Mouse (Mus musculus) kidney, postnatal 25 days (tissue): ENCODE measurements around the gene H2-Q2.
A peak's percentile ranks its signal among the peaks of the same experiment; 100 is the strongest.
"Not testable (repeated sequence)": the region's sequence is repeated elsewhere in the genome, so short reads cannot be mapped to it uniquely, and the experiment has no call there.

Experiments
- DNase-seq, 2 experiments: peaks; one replicate each; pipeline ENCODE4 v3.0.0; 2021; ENCODE audit warnings: mixed read lengths in 2 of 2

The H2-Q2 gene

DNA sequence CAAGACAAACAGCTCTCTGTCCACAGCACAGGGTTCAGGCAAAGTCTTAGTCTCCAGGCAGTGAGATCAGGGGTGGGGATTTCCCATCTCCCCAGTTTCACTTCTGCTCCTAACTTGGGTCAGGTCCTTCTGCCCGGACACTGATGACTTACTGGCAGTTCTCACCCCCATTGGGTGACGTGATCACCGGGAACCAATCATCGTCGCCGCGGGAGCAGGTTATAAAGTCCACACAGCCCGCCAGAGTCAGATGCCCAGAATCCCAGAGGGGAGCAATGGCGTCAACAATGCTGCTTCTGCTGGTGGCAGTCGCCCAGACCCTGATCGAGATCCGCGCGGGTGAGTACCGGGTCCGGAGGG lies 37.3 kb downstream of the H2-Q2 start, which contains the start of gene H2-Q4:
TSS of gene H2-Q4 (plus strand) at position 249 of the 360 bp plus-strand sequence.
- DNase-seq: peak; percentile 96

DNA sequence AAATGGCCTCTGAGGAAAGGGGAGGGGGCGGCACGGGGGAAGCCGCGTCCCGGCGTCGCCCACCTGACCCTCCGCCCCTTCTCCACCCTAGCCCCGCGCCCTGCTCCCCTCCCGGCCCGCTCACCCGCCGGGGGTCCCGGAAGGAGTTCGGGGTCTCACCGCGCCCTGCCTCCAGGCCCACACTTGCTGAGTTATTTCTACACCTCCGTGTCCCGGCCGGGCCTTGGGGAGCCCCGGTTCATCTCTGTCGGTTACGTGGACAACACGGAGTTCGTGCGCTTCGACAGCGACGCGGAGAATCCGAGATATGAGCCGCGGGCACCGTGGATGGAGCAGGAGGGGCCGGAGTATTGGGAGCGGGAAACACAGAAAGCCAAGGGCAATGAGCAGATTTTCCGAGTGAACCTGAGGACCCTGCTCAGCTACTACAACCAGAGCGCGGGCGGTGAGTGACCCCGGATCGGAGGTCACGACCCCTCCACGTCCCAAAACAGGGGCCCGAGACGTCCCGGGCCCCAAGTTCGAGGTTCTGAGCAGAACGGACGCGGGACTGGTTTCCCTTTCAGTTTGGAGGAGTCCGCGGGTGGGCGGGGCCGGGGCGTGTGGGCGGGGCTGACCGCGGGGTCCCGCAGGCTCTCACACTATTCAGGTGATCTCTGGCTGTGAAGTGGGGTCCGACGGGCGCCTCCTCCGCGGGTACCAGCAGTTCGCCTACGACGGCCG lies 37.8 kb downstream of the H2-Q2 start:
- peak; percentile 55 to 63 for DNase-seq

DNA sequence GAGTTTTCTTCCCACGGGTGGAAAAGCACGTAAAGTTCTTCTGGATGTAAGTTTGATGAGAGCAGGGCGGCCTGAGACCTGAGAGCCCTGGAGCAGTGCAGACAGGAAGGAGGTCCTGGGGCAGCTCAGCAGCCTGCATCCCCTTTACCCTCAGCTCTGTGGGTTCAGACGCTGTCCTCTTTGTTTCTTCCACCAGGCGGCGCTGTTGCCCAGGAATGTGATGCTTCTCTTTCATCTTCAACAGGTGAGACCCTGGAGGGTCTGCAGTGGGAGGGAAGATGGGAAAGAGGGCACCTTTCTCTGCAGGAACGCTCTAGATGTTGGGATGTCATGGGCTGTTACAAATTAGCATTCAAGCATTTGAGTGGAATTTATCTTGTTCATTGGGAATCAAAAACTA lies 47.8 kb downstream of the H2-Q2 start:
- DNase-seq: peak; percentile 30 to 35

DNA sequence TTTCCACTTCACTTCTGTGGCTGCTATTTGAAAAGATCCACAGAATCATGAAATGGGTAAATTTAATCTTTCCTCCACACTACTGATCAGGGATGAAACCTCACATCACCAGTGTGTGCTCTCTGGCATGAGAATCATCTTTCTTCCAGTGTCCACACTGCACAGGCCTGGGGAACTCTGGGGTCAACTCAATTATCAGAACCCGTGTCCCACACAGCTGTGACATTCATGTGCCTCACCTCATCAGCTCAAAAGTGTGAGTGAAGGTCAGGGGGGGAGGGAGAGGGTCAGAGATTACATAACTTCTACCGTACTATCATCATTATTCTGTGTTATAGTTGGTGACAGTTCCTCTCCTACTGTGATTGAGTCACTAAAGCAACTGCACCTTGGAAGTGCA lies 50.6 kb downstream of the H2-Q2 start:
- not testable (repeated sequence) for DNase-seq

DNA sequence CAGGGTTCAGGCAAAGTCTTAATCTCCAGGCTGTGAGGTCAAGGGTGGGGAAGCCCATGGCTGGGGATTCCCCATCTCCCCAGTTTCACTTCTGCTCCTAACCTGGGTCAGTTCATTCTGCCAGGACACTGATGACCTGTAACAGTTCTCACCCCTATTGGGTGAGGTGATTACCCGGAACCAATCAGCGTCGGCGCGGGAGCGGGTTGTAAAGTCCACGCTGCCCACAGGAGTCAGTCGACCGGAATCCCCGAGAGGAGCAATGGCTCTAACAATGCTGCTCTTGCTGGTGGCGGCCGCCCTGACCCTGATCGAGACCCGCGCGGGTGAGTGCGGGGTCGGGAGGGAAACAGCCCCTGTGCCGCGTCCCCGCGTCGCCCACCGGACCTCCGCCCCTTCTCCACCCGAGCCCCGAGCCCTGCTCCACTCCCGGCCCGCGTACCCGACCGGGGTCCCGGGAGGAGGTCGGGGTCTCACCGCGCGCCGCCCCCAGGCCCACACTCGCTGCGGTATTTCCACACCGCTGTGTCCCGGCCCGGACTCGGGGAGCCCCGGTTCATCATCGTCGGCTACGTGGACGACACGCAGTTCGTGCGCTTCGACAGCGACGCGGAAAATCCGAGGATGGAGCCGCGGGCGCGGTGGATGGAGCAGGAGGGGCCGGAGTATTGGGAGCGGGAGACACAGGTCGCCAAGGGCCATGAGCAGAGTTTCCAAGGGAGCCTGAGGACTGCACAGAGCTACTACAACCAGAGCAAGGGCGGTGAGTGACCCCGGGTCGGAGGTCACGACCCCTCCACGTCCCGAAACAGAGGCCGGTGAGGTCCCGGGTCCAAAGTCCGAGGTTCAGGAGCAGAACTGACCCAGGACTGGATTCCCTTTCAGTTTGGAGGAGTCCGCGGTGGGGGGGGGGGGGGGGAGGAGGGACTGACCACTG lies 52.1 kb downstream of the H2-Q2 start:
- peak; percentile 24 to 55 for DNase-seq
